Mouse (Mus musculus) CH12F3 (cell line): ENCODE measurements around the gene Bicd2.

Experiments
- in situ Hi-C: fragments of 300-500 bp; cut with MboI; formaldehyde crosslinking; loops from 2 replicates; pipeline ENCODE4 v1.14.3; 2020; ENCODE audit warnings: low sequenced_read_pairs

Bicd2 gene

DNA sequence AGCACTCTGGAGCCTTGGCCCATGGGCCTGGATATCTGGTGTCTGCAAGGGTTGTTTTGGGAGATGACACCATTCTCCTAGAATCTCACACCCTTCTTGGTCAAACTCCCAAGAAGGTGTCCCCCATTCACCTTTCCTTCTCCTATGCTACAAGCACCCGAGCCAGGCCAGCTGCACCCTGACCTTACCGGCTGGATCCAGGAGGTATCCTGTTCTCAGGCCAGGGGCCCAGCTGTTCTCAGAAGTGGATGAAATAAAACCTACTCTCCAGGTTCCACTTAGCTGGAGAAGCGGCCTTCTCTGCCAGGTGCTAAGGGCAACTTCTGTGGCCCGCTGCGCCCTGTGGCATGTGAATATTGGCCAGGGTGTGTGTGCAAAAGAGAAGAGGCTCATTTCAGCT is 16.5 kb upstream of the Bicd2 start:
- in situ Hi-C loops = no loop called here

DNA sequence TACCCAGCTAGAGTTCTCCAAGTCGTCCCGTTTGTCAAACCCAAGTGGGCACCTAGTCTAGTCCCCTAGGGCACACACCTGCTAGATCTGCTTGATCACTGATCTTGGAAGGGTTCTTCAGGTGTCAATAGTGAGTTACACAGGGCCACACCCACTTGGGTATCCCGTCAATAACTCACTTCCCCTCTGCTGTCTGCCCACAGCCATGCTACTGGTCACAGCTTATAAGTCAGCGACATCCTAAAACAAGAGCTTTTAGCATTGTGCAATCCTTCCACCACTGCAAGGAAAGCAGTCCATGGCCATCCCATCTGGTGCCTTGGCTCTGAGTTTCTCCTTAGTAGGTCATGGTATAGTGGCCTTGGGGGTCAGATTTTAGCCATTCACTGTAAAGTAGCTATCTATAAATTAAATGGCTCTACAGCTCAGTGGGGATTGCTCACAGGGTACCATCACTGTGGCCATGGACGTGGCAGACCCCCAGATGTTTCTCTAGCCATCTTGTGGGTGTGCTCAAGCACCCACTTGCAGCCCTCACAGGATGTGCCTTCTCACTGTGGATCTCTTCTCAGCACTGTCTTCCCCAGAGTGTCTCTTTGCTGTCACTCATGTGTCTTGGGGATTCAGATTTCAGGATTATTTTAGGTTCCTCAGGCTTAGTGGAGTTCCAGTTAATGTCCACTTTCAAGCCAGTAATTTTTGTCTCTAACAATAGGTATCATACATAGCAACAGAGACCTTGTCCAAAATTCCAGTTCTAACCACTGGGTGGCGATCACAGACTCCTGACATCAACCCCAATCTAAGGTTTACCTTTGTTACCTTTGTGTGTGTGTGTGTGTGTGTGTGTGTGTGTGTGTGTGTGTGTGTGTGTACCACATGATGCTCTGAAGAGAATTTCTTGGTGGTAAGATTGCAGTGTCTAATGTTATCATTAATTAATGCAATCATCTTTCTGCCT is 14.9 kb upstream of the Bicd2 start:
- in situ Hi-C loops = no loop called here

DNA sequence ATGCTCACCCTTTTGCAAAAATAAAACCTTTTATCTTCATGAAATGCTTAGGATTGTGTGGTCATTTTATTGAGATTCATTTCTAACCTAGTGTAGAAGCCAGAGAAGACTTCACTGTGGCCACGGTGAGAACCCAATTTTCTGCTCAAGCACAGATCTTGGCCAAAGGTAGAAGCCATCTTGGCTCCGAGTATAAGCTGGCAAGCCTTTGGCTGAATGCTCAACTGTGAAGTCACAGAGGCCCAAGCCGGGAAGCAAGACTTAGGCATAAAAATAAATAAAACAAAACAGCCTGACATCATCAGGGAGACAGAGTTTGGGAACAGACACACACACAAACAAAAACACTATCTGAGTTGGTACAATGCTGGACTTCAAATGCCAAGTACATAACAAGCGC is 13.3 kb upstream of the Bicd2 start:
- in situ Hi-C loops = no loop called here

DNA sequence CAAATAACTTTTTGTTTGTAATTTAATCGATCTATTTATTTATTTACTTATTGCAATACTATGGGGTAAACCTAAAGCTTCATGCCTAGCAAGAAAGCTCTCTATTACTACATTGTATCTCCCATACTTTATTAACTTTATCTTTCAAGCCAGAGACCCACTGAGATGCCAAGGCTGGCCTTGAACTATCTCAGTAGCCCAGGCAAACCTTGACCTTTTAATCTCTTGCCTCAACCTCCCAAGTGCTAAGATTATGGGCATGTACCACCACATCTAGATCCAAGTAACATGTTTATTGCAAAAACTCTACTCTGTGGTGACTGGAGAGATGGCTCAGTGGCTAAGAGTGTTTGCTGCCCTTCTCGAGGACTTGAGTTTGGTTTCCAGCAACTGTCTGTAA is 8.1 kb upstream of the Bicd2 start:
- in situ Hi-C loops = no loop called here

DNA sequence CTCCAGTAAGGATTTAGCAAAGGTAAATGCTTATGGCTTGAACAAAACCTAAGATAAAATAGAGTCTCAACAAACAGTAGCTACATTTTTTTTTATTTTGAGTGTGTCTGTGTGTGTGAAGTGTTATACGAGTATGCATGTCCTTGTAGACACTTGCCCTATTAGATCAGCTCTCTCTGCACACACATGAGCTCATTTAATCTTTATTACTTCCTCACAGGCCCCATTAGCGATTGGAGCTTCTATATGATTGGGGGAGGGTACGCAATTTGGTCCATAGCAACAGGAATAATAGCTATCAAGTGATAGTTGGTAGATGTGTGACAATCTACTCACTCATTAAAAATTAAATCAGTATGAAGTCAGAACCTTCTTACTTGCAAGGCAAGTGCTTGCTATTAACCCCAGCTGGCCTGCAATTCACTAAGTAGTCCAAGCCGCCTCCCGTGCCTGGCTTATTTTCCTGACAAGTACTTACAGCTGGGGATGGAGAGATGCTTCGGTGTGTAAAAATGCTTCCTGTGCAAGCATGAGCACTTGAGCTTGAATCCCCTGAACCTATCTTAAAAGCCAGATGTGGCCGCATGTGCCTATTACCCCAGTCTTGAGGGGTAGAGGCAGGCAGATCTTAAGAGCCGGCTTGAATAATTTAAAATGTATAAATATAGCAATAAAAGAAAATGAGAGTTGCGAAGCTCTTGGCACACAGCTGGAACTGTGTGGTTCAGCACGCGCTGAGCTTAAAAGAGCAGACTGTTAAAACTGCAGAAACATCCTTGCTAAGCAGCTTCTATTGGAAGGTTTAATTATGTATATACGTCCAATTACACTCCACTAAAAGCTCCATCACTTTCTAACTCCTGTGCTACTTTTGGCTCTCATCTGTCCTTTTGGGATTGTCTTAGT is 6.1 kb upstream of the Bicd2 start:
- in situ Hi-C loops = no loop called here

DNA sequence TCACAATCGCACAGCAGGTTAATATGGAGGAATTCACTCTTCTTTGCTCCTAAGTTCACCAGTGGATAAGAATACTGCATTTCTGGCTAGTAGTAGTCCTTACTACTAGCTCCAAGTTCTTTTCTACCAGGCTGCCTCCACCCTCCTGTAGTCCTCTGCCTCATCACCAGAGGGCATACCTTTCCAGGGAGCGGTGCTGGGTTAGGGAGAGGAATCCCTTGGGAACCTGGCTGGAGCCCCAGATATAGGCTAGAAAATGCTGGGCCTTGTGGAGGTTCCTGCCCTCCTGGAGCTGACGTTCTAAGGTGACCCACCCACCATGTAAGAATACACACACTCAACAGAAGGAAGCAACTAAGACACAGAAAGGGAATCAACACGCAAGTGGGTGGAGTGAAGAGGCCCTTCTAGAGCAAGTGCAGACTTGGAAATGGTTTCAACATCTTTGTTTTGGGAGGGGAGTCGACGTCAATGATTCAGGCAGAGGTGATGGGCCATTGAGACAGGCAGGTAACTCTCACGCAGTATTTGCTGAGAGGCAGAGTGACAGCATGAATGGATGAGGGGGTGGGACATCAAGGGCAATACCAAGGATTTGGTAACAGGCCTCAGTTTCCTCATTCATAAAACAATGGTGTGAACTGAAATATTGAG is 2.4 kb upstream of the Bicd2 start:
- in situ Hi-C loops = no loop called here

DNA sequence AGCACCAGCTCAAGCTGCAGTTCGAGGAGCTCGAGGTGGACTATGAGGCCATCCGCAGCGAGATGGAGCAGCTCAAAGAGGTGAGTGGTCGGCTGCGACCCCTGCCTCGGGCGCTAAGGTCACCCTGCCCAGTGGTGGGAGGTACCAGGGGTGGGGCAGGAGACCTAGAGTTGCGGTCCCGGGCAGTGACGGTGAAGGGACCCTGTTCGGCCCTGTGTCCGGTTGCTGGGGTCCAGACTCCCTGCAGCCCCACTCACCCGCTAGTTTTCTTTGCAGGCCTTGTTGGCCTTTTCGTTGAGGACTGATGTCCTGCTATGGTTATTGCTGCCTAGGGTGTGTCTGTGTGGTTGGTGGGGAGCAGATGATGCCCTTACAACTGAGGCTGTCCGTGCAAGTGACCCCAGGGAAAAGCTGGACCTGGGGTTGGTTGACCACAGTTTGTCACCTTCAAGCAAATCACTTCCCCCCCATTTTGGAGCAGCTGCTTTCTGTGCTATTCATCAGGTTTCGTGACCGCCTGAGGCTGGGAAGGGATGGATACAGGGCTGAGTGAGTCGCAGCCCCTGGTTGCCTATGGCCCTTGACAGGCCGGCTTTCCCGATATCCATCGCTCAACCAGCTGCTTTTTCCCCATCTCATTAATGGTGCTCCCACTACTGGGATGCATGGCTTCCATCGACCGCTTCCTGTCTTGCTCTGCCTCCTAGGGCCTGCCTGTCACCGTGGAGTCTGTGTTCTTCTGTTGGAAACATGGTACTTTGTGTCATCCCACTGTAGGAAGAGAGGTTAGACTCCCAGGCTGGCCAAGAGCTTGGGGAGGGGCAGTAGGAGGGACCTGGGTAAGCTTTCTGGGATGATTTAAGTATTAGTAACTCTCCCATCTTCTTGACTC is 692 bp downstream of the Bicd2 start:
- in situ Hi-C loops = no loop called here

DNA sequence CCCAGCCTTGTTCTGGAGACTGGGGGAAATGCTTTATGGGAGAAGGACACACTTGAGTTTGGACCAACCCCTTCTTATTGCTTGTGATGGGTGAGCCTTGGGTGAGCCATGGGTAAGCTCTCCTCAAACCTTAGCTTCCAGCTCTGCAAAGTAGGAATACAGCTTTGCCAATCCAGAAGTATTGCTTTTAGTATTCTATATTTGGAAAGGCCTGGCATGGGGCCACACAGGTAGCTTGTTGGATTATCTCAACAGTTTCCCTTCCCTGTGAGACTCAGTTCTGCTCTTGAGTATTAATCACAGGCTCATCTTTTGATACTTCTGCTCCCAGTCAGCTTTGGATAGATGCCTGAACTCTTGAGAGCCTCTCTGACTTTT is 1.3 kb downstream of the Bicd2 start:
- in situ Hi-C loops = no loop called here

DNA sequence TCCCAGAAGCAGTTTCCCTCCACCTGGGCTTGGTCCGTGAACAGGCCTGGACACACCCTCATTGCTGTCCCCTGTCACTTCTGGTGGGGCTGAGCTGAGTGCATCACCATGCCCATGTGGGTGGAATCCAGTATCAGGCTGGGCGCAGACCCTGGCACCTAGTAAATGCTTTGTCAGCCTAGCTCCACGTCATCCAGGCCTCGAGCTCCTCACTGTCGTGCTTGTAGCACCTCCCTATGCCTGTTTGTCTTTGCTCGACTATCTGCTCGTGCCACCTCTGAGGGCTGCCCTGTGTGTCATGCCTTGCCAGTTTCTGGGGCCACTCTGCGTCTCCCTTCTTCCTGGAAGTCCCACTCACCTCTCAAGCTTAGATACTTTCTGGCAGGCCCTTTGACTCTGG is 3.2 kb downstream of the Bicd2 start:
- in situ Hi-C loops = no loop called here

DNA sequence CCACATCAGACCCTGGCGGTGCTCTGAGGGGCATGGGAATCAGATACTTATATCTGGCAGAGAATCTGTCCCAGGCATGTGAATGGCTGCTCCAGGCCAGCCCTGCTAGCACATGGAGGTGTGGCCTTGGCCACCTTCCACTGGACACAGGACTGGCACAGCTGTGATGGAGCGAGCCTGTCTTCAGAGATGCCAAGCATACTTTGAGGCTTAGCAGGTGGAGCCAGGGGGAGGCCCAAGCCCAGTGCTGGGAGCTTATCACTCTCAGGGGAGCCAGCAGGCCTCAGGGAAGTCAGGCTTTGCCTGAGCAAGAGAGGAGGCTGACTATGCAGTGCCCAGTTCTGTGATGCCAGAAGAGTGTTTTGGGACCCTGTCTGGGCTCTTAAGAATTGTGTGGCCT is 4.1 kb downstream of the Bicd2 start:
- in situ Hi-C loops = no loop called here

DNA sequence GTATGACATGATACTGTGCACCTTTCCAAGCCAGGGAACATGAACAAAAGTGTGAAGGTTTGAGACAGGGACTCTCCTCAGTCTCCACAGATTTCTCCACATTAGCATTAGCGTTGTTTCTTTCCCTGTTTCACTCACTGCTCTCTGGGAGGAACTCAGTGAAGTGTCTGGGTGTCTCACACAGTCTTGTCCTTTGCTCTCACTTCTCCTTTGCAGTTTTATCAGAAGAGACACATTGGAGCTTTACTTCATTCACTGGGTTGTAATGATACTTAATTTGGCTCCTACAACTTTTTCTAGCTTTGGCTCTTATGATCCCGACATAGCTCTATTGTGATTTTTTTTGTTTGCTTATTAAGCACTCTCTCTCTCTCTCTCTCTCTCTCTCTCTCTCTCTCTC is 7.1 kb downstream of the Bicd2 start:
- in situ Hi-C loops = no loop called here

DNA sequence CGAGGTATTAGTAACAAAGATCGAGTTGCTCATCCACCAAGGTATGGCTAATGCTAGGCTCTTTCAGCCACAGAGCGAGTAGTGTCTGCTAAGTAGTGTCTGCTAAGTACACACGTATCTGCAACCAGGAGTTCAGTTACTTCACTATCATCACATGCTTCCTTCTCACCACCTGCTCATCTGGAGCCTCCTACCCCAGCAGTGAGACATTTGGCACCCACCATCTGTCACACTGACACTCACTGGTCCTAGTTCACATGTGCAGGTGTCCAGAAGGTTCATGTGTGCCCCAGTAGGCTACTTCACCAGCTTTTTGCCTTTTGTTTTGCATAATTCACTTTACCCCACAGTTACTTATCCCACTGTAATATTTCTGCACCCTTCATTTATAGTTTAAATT is 8.0 kb downstream of the Bicd2 start:
- in situ Hi-C loops = no loop called here

DNA sequence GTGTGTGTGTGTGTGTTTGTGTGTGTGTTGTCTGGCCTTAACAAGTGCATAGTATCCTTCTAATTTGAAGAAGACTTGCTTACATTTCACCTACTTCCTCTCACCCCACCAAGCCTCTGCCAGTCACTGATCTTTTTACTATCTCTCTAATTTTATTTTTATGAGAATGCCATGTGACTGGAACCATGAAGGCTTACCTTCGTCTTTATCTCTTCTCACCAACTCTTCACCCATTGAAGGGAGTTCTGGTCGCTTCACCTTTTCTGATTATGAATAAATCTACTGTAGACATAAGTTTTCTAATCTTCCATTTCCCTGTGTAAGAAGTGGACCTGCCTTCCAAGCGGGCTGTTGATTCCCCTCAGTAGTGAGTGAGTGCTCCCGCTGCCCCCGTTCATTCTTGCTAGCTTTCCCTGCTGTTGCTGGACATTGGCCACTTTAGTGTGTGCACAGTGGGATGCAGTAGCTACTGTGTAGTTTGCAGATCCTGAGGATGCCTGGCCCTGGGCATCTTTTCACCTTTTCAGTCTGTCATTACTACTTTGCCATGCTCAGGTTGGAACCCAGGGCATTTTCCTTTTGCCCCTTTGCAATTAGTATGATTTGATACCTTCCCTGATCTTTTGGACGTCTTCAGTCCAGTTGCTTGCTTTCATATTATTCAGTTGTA is 8.6 kb downstream of the Bicd2 start:
- in situ Hi-C loops = no loop called here

DNA sequence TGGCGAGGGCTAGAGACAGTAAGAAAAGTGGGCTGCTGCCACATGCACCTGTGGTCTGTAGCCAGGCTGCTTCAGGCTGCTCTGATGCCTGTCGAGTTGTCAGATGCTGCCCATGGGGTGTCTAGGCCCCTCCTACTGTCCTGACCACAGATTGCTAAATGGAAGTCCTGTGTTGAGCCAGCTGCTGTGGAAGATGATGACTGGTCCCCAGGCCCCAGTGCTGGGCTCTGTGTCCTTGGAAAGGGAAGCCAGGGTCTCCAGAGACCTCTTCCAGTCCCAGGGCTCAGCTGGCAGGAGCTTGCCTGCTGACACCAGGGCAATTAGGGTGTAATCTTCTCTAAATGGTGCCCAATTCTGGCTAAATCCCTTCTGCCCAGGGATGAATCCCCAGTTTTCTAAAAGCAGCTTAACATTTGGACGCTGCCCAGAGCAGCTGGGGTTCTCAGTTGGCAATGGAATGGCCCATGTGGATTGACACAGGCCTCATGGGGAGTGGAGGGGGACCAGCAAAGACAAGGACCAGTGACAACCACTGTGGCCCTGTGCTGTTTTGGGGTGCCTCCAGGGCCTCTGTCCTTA is 11.3 kb downstream of the Bicd2 start:
- in situ Hi-C loops = no loop called here

DNA sequence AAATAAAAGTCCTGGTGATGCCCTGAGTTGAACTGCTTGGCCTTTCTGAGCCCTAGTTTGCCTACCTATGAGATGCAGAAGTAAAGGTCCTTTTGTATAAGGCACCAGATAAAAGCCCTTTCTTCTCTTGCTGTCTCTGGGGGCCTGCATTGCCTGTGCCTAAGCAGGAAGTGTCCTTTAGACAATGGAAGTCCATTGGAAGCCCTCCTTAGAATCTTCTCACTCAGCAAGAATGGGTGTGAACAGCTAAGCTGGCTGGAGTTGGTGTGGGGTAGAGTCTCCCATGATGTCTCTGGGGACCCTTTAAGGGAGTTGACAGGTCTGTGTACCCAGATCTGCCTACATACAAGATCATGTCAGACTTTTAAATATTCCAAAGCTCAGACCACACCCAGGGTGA is 12.0 kb downstream of the Bicd2 start:
- in situ Hi-C loops = no loop called here

DNA sequence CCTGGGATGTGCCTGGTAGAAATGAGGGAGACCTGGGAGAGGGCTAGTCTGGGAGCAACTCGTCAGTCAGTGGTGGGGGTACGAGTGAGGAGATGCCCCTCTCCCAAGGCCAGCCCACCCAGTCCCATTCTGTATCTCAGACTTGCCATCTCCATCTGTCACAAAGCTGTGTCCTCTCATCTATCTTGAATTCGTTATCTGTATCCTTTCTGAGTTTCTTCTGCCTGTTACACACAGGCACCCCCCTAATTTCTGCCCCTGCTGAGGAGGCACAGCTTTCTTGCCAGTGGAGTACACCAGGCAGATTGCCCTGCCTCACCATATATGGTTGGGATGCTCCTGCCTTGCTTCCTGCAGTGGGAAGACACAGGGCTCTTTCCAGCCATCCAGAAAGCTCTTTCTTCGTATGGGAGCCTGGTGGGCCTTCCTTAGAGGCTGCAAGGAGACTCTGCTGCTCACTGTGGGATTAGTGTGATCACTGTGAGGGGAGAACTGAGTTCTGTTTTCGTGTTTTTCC is 12.7 kb downstream of the Bicd2 start:
- in situ Hi-C loops = no loop called here

DNA sequence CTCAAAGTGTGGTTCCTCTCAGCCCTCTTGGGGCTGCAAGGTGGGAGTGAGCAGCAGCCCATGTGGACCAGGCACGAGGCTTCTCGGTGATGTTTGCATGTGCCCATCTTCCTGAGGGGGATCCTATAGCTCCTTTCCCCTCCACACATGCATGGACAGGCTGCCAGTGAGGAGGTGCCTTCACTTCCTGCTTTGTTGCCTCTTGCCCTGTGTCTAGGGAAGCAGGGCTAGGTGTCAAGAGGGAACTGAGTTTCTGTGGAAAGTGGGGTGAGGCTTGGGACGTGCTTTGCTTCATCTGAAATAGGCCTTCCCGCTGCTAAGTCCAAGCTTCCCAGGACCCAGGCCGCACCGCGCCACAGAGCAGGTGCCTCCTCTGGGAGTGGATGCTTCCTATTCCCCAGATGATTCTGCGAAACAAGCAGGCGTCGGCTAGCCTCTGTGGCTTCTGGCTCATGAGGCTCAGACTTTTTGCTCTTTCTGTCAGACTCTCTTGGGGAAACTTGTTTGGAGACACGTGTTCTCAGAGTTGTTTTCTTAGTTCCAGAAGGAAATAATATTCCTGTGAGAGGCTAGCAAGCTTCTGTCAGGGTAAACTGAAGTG is 14.2 kb downstream of the Bicd2 start:
- in situ Hi-C loops = no loop called here

DNA sequence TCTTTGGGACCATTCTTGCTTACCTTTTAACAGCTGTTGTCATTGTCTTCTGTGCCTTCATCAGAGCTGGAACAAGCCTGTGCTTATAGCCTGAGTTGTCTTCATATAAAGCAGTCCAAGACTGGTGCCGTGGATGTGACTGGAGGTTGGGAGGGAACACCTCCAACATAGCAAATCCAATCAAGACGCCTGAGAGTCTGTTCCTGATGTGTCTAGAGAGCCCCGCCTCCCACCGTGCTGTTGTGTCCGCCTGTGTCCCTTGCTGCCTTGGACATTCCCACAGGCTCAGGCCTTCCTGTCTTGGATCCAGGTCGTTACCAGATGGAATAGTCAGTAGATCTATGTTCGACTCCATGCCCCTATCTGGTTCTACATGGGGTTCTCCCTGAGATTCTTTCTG is 14.7 kb downstream of the Bicd2 start:
- in situ Hi-C loops = no loop called here
